Mouse (Mus musculus): Measurements from ENCODE around the gene Maged2. TPM values are rescaled to one million over a fixed set of nuclear protein-coding genes. Genes with fewer than 3 reads are reported as not detected.
A peak's percentile ranks its signal among the peaks of the same experiment; 100 is the strongest.
"Not testable (repeated sequence)": the region's sequence is repeated elsewhere in the genome, so short reads cannot be mapped to it uniquely, and the experiment has no call there.

The Maged2 gene
- polyA plus RNA-seq, 1 experiment from 2014 or later, result 198 TPM

DNA sequence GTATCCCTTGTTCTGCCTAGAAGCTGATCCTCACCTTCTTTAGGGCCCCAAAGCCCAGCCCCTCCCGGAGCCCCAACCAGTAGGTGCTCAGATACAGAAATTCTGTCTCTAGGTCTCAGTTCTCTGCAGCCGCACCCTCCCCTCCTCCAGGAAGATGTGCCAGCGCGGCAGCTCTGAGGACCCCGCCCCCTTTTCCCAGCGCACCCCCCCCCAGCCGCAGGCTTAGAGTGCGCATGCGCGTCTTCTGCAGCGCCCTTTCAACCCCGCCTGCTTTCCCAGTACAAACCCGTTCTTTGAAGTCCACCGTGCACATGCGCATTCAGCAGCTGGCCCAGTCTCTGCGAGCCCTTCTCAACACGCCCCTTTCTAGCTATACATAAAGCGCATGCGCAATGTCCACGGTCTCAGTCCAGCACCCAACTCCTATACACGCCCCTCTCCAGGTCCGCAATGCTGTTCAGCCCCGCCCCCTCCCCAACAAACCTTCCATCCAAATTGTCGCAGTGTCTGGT, 1.3 kb downstream of the Maged2 start:
- no peaks in the 10 kb centered on the region for H3K4me1 ChIP-seq (replicated peaks; ENCODE audit: control insufficient read depth, insufficient read depth, low read length)
- H3K36me3 ChIP-seq (ENCODE audit: control insufficient read depth, insufficient read depth, low read length), result no peaks in the 10 kb centered on the region; the same call in 1 of the 2 replicates
- no peak overlapping the region for H3K27ac ChIP-seq (ENCODE audit: low read depth, low read length)
- DNase-seq (ENCODE audit: low spot score) (peak; percentile 74), ATAC-seq (replicated peaks; ENCODE audit: low FRiP score) (peak; percentile 94)
- H3K27me3 ChIP-seq (replicated peaks; ENCODE audit: control insufficient read depth, insufficient read depth, low read length), result no peaks in the 10 kb centered on the region; the same call in 1 of the 2 replicates
- WGBS, result 21% methylated on average over 24 of the region's 24 CpGs
- no peaks in the 10 kb centered on the region for H3K9me3 ChIP-seq (ENCODE audit: control insufficient read depth, low read length)
- H3K9ac ChIP-seq (ENCODE audit: low read depth, low read length), result no peak overlapping the region
- peak overlapping the region; percentile 54 for H3K4me3 ChIP-seq (ENCODE audit: low read depth, low read length)
- peak overlapping the region; percentile 70 for H3K4me2 ChIP-seq

DNA sequence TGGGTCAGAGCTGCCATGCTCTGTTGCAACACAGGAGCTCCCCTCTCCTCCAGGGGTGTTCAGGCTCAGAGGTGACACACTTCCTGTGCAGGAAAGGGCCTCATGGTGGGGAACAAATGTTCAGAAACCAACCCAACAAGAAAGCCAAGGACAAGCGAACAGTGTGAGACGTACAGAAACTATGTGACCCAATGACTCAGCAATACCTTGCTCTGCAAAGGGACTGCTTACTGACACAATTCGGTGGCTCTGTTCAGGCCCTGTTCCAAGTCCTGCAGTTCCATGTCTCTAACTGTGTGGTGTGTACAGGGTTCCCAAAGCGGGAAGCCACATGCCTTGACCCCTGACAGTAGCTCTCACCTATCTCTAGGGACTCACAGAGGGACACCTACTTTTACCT, 13.2 kb downstream of the Maged2 start:
- H3K27me3 ChIP-seq (replicated peaks; ENCODE audit: control insufficient read depth, insufficient read depth, low read length); H3K4me1 ChIP-seq (replicated peaks; ENCODE audit: control insufficient read depth, insufficient read depth, low read length); H3K9me3 ChIP-seq (ENCODE audit: control insufficient read depth, low read length); DNase-seq (ENCODE audit: low spot score); H3K4me3 ChIP-seq (ENCODE audit: low read depth, low read length); H3K4me2 ChIP-seq; H3K27ac ChIP-seq (ENCODE audit: low read depth, low read length); H3K36me3 ChIP-seq (ENCODE audit: control insufficient read depth, insufficient read depth, low read length); H3K9ac ChIP-seq (ENCODE audit: low read depth, low read length); ATAC-seq (replicated peaks; ENCODE audit: low FRiP score): not testable (repeated sequence)
- 63% methylated on average over 2 of the region's 4 CpGs for WGBS

DNA sequence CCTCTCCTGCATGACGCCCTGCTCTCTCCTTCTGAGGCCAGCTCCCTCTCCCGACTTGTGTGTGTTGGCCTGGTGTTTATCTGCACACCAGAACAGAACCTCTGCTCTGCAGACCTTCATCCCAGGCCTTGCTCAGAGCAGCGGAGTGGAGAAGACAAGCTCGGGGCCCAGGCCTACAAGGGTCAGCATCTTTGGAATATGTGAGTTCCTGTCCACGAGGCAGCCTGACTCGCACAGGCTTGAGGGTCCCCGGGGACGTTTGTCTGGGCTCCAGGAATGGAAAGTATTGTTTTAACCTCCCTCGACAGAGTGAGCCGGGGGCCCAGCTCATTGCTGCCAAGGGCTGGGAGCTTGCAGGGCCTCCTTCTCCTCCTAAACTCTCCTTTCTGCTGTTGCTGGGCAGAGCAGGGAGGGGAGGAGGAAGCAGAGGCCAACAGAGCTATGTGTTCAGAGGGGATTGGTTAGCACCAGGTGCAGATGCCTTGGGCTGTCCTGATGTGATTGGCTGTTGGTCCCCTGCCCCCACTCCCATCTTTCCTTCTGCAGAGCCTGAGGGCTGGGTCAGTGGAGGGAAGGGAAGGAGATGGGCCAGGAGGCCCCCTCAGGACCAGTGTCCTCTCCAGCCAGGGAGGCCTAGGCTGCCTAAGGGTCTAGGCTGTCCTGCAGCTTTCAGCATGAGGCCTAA, 15.5 kb downstream of the Maged2 start:
- not testable (repeated sequence) for H3K27ac ChIP-seq (ENCODE audit: low read depth, low read length); H3K27me3 ChIP-seq (replicated peaks; ENCODE audit: control insufficient read depth, insufficient read depth, low read length); H3K4me2 ChIP-seq; H3K9ac ChIP-seq (ENCODE audit: low read depth, low read length); DNase-seq (ENCODE audit: low spot score); H3K36me3 ChIP-seq (ENCODE audit: control insufficient read depth, insufficient read depth, low read length); H3K9me3 ChIP-seq (ENCODE audit: control insufficient read depth, low read length); H3K4me3 ChIP-seq (ENCODE audit: low read depth, low read length); H3K4me1 ChIP-seq (replicated peaks; ENCODE audit: control insufficient read depth, insufficient read depth, low read length)
- 54% methylated on average over 4 of the region's 10 CpGs for WGBS
- ATAC-seq (replicated peaks; ENCODE audit: low FRiP score), result peak; percentile 61

Other genes starting within 250 kb of the Maged2 start
- 8.5 and 10.3 TPM in 2 replicates for gene Pfkfb1, start 226.1 kb downstream of the Maged2 start, polyA plus RNA-seq (2014; fragmentation: Nextera tagmentation; extraction: Ambion mirVana)
- gene Apex2, start 224.5 kb downstream of the Maged2 start, polyA plus RNA-seq (2014; fragmentation: Nextera tagmentation; extraction: Ambion mirVana), result 20.1 and 20.7 TPM in 2 replicates
- gene Tro, start 156.8 kb downstream of the Maged2 start, polyA plus RNA-seq (2014; fragmentation: Nextera tagmentation; extraction: Ambion mirVana), result 10.1 and 14.2 TPM in 2 replicates
- 32.6 and 32.9 TPM in 2 replicates for gene Gnl3l, start 203.0 kb upstream of the Maged2 start, polyA plus RNA-seq (2014; fragmentation: Nextera tagmentation; extraction: Ambion mirVana)
- gene Fgd1, start 231.8 kb upstream of the Maged2 start, polyA plus RNA-seq (2014; fragmentation: Nextera tagmentation; extraction: Ambion mirVana), result 4.1 and 4.6 TPM in 2 replicates